Mouse (Mus musculus) CH12.LX (cell line): ENCODE results near the gene Fbxw8.

ENCODE experiments used
- CTCF ChIP-seq, 2 experiments: IDR thresholded peaks in 1 of 2; conservative IDR thresholded peaks in 1 of 2; 2 replicates each; pipeline ENCODE4 v1.5.1; 2011 to 2012; ENCODE audit warnings: low read depth in 2 of 2, low read length in 2 of 2, improper control_type of control experiment in 1 of 2, inconsistent platforms in 1 of 2, mild to moderate bottlenecking in 1 of 2, moderate library complexity in 1 of 2
- E2F4 ChIP-seq: IDR thresholded peaks from 2 replicates; pipeline ENCODE4 v1.6.1; 2011; ENCODE audit warnings: low read depth, low read length, improper control_type of control experiment; ENCODE audit not compliant: insufficient replicate concordance
- MAX ChIP-seq: IDR thresholded peaks from 2 replicates; pipeline ENCODE4 v1.6.1; 2011; ENCODE audit warnings: low read length, improper control_type of control experiment
- RCOR1 ChIP-seq: conservative IDR thresholded peaks from 2 replicates; pipeline ENCODE4 v1.6.1; 2012; ENCODE audit warnings: low read depth, mild to moderate bottlenecking, inconsistent platforms, low read length, improper control_type of control experiment
- TBP ChIP-seq: conservative IDR thresholded peaks from 2 replicates; pipeline ENCODE4 v1.6.1; 2011; ENCODE audit warnings: low read depth, low read length, improper control_type of control experiment

DNA sequence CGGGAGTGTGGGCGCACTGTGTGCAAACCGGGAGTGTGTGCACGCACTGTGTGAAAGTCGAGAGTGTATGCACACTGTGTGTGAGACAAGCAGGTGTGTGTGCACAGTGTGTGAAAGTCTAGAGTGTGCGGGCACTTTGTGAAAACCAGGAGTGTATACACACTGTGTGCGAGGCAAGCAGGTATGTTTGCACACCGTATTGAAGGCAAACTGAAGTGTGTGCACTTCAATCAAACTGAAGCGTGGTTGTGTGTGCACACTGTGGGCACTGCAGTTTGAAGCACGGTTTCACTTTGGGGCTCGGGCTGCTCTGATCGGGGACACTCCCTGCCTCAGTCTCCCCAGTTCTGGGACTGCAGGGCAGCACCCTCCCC, 126.2 kb downstream of the Fbxw8 start:
- TF ChIP-seq RCOR1 (no peak), MAX (no peak), TBP (no peak), CTCF (conservative IDR thresholded peaks at IDR 0.05 in 1 of 2, IDR thresholded peaks at IDR 0.05 in 1 of 2; ENCODE audit: low read depth in 2 of 2, low read length in 2 of 2) (no peak), E2F4 (no peak)
